Mouse (Mus musculus) heart, embryonic 16.5 days (tissue): ENCODE data around the gene Smim13. TPM values are rescaled to one million over a fixed set of nuclear protein-coding genes. Genes with fewer than 3 reads are reported as not detected.
A peak's percentile ranks its signal among the peaks of the same experiment; 100 is the strongest.
"Not testable (repeated sequence)": the region's sequence is repeated elsewhere in the genome, so short reads cannot be mapped to it uniquely, and the experiment has no call there.

Experiments used
- ATAC-seq: fragments of 200-750 bp; cut with Nextera tagmentation; replicated peaks from 2 replicates; pipeline ENCODE4 v1.8.0; 2017; ENCODE audit warnings: moderate number of reproducible peaks; ENCODE audit not compliant: insufficient read depth, low FRiP score; ENCODE audit errors: extremely low read depth
- H3K27ac ChIP-seq: fragments of 300-500 bp; sonication (generic); 2 replicates; pipeline ENCODE4 v1.5.1; 2014; ENCODE audit warnings: mild to moderate bottlenecking, low read length, control low read depth, moderate library complexity
- H3K27me3 ChIP-seq: fragments of 300-500 bp; sonication (generic); 2 replicates; pipeline ENCODE4 v1.6.1; 2014; ENCODE audit warnings: low read length, mixed read lengths; ENCODE audit not compliant: control insufficient read depth, insufficient read depth
- H3K36me3 ChIP-seq: fragments of 300-500 bp; sonication (generic); 2 replicates; pipeline ENCODE4 v1.6.1; 2014; ENCODE audit not compliant: control insufficient read depth, insufficient read depth
- H3K4me1 ChIP-seq: fragments of 300-500 bp; sonication (generic); 2 replicates; pipeline ENCODE4 v1.6.1; 2014; ENCODE audit warnings: low read length, mixed read lengths; ENCODE audit not compliant: control insufficient read depth, insufficient read depth
- H3K4me2 ChIP-seq: fragments of 300-500 bp; sonication (generic); 2 replicates; pipeline ENCODE4 v1.6.1; 2014; ENCODE audit warnings: low read depth, mild to moderate bottlenecking, control low read depth, low read length
- H3K4me3 ChIP-seq: fragments of 300-500 bp; sonication (generic); 2 replicates; pipeline ENCODE4 v1.5.1; 2014; ENCODE audit warnings: mild to moderate bottlenecking, control low read depth, low read length
- H3K9ac ChIP-seq: fragments of 300-500 bp; sonication (generic); 2 replicates; pipeline ENCODE4 v1.6.1; 2014; ENCODE audit warnings: low read length, control low read depth
- H3K9me3 ChIP-seq: fragments of 300-500 bp; sonication (generic); replicated peaks from 2 replicates; pipeline ENCODE4 v1.6.1; 2016; ENCODE audit warnings: low read length; ENCODE audit not compliant: control insufficient read depth
- WGBS: fragments of 180-500 bp; shearing (Covaris S2); extraction: QIAGEN DNeasy Blood & Tissue Kit; methylation state at CpG from one replicate; pipeline ENCODE4 v1.1.7; 2014; 5-methylcytosine and 5-hydroxymethylcytosine counted together
- polyA plus RNA-seq: library from polyadenylated mRNA; unstranded; fragments of >200 nt; fragmentation: Nextera tagmentation; extraction: Ambion mirVana; gene quantifications from 2 replicates; pipeline ENCODE4 v1.2.1, GENCODE M21; 2015

The Smim13 gene
- polyA plus RNA-seq, 1 experiment from 2014 or later: 10.4 TPM

- peak overlapping the region; percentile 89 for H3K4me3 ChIP-seq
- H3K27ac ChIP-seq: peak overlapping the region; percentile 91
- peaks cover 11% of the 10 kb centered on the region for H3K4me1 ChIP-seq
- H3K27me3 ChIP-seq: no peaks in the 10 kb centered on the region
- WGBS: 1% methylated on average over 27 of the region's 27 CpGs
- peak overlapping the region; percentile 91 for H3K9ac ChIP-seq
- no peak for ATAC-seq
- H3K9me3 ChIP-seq: no peaks in the 10 kb centered on the region
- H3K4me2 ChIP-seq: peak overlapping the region; percentile 91
- no peaks in the 10 kb centered on the region for H3K36me3 ChIP-seq
These were observed 806 bp downstream of the Smim13 start for GRCm38 (mm10) chr13:41250318-41250981.

DNA sequence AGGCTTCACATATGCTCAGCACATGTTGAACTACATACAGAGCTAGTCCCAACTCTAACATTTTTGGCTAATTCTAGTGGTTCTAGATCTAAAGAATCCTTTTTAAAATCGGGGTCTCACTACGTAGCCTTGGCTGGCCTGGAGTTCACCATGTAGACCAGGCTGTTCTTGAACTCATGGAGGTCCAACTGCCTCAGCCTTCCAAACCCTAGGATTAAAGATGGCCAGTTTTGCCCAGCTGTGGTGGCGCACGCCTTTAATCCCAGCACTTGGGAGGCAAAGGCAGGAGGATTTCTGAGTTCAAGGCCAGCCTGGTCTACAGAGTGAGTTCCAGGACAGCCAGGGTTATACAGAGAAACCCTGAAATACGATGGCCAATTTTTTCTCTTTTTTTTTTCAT, 1.6 kb downstream of the Smim13 start:
- H3K9me3 ChIP-seq, ATAC-seq, H3K9ac ChIP-seq, H3K27me3 ChIP-seq, H3K4me3 ChIP-seq, H3K36me3 ChIP-seq, H3K4me2 ChIP-seq, H3K27ac ChIP-seq: not testable (repeated sequence)
- peaks cover 11% of the 10 kb centered on the region for H3K4me1 ChIP-seq
- WGBS: 92% methylated on average over 5 of the region's 5 CpGs

DNA sequence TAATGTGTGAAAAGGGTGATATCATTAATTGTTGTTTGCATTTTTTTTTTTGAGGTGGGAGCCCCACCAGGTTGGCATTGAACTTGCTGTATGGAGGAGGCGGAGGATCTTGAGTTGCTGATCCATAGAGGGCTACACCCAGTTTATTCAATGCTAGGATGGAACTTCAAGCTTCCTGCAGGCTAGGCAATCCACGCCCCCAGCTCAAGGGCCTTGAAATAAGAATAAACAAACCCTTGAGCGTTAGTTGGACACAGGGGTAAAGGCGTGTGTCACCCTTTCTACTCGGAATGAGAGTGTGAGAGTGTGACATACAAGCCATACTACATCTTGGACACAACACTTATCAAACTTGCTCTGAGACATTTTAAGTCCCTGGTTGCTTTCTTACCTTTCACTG, 2.0 kb downstream of the Smim13 start:
- no peak overlapping the region for H3K9ac ChIP-seq
- H3K4me1 ChIP-seq: peaks cover 11% of the 10 kb centered on the region
- WGBS: 61% methylated on average over 5 of the region's 5 CpGs
- no peaks in the 10 kb centered on the region for H3K9me3 ChIP-seq
- H3K4me3 ChIP-seq: no peak overlapping the region
- H3K36me3 ChIP-seq: no peaks in the 10 kb centered on the region
- H3K4me2 ChIP-seq: no peak overlapping the region
- no peaks in the 10 kb centered on the region for H3K27me3 ChIP-seq
- H3K27ac ChIP-seq: no peak overlapping the region
- ATAC-seq: no peak

DNA sequence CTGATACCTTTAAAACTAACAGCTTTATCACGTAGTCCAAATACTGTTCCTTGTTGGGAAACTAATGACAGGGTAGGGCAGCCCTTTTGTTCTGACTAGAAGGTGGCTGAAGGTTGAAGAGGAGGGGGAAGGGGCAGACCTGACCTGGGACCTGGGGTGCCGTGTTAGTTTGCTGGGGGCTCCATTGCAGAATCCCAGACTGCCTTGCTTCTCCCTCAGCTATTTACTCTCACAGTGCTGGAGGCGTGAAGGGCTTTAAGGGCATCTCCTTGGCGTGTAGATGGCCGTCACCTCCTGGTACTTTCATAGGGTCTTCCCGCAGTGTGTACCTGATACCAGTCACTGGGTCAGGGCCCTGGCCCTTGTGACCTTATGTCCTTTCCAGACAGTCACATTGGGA, 2.5 kb downstream of the Smim13 start:
- Histone ChIP-seq H3K4me2 (no peak overlapping the region), H3K9ac (no peak overlapping the region)
- WGBS: 76% methylated on average over 6 of the region's 6 CpGs

GRCm38 (mm10) chr13:41252736-41253135, 3.1 kb downstream of the Smim13 start:
- Histone ChIP-seq H3K9me3 (no peaks in the 10 kb centered on the region), H3K36me3 (no peaks in the 10 kb centered on the region), H3K4me3 (no peak overlapping the region), H3K27me3 (no peaks in the 10 kb centered on the region), H3K4me1 (peaks cover 13% of the 10 kb centered on the region), H3K4me2 (no peak overlapping the region), H3K27ac (no peak overlapping the region), H3K9ac (no peak overlapping the region)
- 91% methylated on average over 7 of the region's 7 CpGs for WGBS
- ATAC-seq: no peak

More for the DNA sequence above, 2.5 kb downstream of the Smim13 start:
- Histone ChIP-seq H3K27ac (no peak overlapping the region), H3K27me3 (no peaks in the 10 kb centered on the region), H3K4me3 (no peak overlapping the region), H3K9me3 (no peaks in the 10 kb centered on the region), H3K4me1 (peaks cover 11% of the 10 kb centered on the region), H3K36me3 (no peaks in the 10 kb centered on the region)
- no peak for ATAC-seq

DNA sequence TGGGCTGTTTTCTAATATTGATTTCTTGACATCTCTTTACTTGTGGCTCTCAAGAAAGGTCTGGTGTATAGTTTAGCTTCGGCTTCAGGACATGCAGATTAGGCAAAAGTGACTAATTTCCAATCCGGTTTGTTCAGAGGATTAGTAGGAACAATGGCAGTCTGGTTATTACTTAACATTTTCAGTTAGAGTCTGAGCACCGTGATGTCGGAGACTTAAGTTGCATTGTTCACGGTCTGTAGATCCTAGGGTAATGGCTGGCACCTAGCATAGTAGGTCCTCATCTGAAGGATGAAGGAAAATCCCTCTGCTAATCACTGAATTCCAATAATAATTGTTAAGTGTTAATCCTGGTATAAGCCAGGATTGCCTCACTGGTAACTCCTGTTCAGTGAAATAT, 6.5 kb downstream of the Smim13 start:
- Histone ChIP-seq H3K27ac (no peak overlapping the region), H3K27me3 (no peaks in the 10 kb centered on the region), H3K9me3 (no peaks in the 10 kb centered on the region), H3K4me1 (peaks cover 3% of the 10 kb centered on the region), H3K9ac (no peak overlapping the region), H3K4me2 (no peak overlapping the region), H3K4me3 (no peak overlapping the region), H3K36me3 (no peaks in the 10 kb centered on the region)
- 93% methylated on average over 5 of the region's 5 CpGs for WGBS
- no peak for ATAC-seq

- no peaks in the 10 kb centered on the region for H3K36me3 ChIP-seq
- no peak for ATAC-seq
- H3K27ac ChIP-seq: no peak overlapping the region
- no peak overlapping the region for H3K4me3 ChIP-seq
- H3K9ac ChIP-seq: no peak overlapping the region
- no peaks in the 10 kb centered on the region for H3K9me3 ChIP-seq
- WGBS: 86% methylated on average over 3 of the region's 3 CpGs
- no peak overlapping the region for H3K4me2 ChIP-seq
- peaks cover 2% of the 10 kb centered on the region; the same call in 1 of the 2 replicates for H3K4me1 ChIP-seq
- H3K27me3 ChIP-seq: no peaks in the 10 kb centered on the region
These were observed 7.3 kb downstream of the Smim13 start for GRCm38 (mm10) chr13:41256962-41257361.

GRCm38 (mm10) chr13:41257851-41258250, 8.2 kb downstream of the Smim13 start:
- no peak for ATAC-seq
- Histone ChIP-seq H3K4me3 (no peak overlapping the region), H3K27ac (no peak overlapping the region), H3K9me3 (no peaks in the 10 kb centered on the region), H3K27me3 (no peaks in the 10 kb centered on the region), H3K4me2 (no peak overlapping the region), H3K4me1 (peaks cover 2% of the 10 kb centered on the region; the same call in 1 of the 2 replicates), H3K9ac (no peak overlapping the region), H3K36me3 (no peaks in the 10 kb centered on the region)
- WGBS: 67% methylated on average over 4 of the region's 4 CpGs

GRCm38 (mm10) chr13:41261617-41262016, 12.0 kb downstream of the Smim13 start:
- H3K36me3 ChIP-seq, H3K4me2 ChIP-seq, H3K4me1 ChIP-seq, H3K9me3 ChIP-seq, H3K27me3 ChIP-seq, ATAC-seq, H3K27ac ChIP-seq, H3K9ac ChIP-seq, H3K4me3 ChIP-seq: not testable (repeated sequence)
- WGBS: 90% methylated on average over 8 of the region's 8 CpGs
